Comparison of ENCODE assay signal across 9 mouse cellular contexts in the genomic region with DNA sequence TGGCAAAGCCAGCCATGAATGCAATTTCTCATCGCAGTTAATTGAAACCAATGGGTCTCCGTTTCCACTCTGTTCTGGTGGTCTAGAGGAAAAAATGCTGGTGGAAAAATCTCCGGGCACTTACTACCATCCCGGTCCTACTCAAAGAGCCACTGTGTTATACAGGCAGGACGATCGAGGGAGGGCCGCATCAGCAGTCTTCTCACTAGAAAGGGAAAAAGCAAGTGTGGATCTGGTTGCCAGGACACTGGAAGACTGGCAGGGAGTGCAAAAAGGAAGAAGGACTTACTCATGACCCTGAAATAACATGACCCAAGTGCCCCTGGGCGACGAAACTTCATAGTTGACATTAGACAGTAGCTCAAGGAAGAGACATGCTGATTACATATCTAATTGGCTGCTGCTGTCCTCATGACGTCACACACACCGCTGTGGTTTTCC.
A peak's percentile ranks its signal among the peaks of the same experiment; 100 is the strongest.
DNase-seq lines count a peak whose midpoint lies in the region; ATAC-seq and TF ChIP-seq lines count a peak whose summit lies in the region.
"Had no signal": no experiment of that assay in that cellular context is flagged by ENCODE, and none has a peak within 500 bp of the region (broad histone marks: within the 10 kb centered on the region; RNA-seq: fewer than 3 reads in every experiment).

No protein-coding gene starts in this region.

- peak; percentile 38; the same call in 1 of the 2 replicates for ATAC-seq in midbrain, postnatal 0 days (ENCODE audit: low FRiP score)
- ATAC-seq in midbrain, embryonic 11.5 days (ENCODE audit: low FRiP score): no peak
- peak; percentile 37; the same call in 1 of the 2 replicates for ATAC-seq in megakaryocyte progenitor cell, adult 5-6 weeks (replicated peaks; ENCODE audit: poor library complexity)

- H3K4me1 ChIP-seq in midbrain, postnatal 0 days (ENCODE audit: insufficient read depth, low read length): no peaks in the 10 kb centered on the region
- no peaks in the 10 kb centered on the region for H3K4me1 ChIP-seq in midbrain, embryonic 11.5 days (ENCODE audit: control insufficient read depth, insufficient read depth, low read length)
- H3K4me1 ChIP-seq: neural tube, embryonic 12.5 days had no signal

- no peak overlapping the region for H3K4me2 ChIP-seq in midbrain, postnatal 0 days (ENCODE audit: low read depth, low read length, poor library complexity, severe bottlenecking)
- H3K4me2 ChIP-seq in midbrain, embryonic 11.5 days: no peak overlapping the region
- H3K4me2 ChIP-seq: neural tube, embryonic 12.5 days had no signal

- H3K36me3 ChIP-seq in midbrain, postnatal 0 days (ENCODE audit: insufficient read depth, low read length): no peaks in the 10 kb centered on the region
- no peaks in the 10 kb centered on the region for H3K36me3 ChIP-seq in midbrain, embryonic 11.5 days (ENCODE audit: control insufficient read depth, insufficient read depth, low read length)
- H3K36me3 ChIP-seq: neural tube, embryonic 12.5 days had no signal

- TF ChIP-seq CTCF in midbrain, postnatal 0 days (IDR thresholded peaks at IDR 0.05): no peak

- WGBS in midbrain, postnatal 0 days: 71% methylated on average over 11 of the region's 11 CpGs
- WGBS in midbrain, embryonic 11.5 days: 81% methylated on average over 11 of the region's 11 CpGs

- H3K9me3 ChIP-seq in midbrain, postnatal 0 days (ENCODE audit: low read length): 0 out of 2 replicates have a peak, but pooled peaks cover 8% of the 10 kb centered on the region
- no peaks in the 10 kb centered on the region for H3K9me3 ChIP-seq in midbrain, embryonic 11.5 days (ENCODE audit: control insufficient read depth, low read length)
- H3K9me3 ChIP-seq: neural tube, embryonic 12.5 days had no signal

- H3K4me3 ChIP-seq in midbrain, postnatal 0 days (ENCODE audit: low read depth, low read length): no peak overlapping the region
- no peak overlapping the region for H3K4me3 ChIP-seq in midbrain, embryonic 11.5 days (ENCODE audit: low read depth, low read length)
- H3K4me3 ChIP-seq: neural tube, embryonic 12.5 days had no signal

- H3K27me3 ChIP-seq in midbrain, postnatal 0 days (ENCODE audit: insufficient read depth, low read length): no peaks in the 10 kb centered on the region
- H3K27me3 ChIP-seq in midbrain, embryonic 11.5 days (ENCODE audit: control insufficient read depth, insufficient read depth, low read length): no peaks in the 10 kb centered on the region
- H3K27me3 ChIP-seq: neural tube, embryonic 12.5 days had no signal

- peak; percentile 25 for DNase-seq in midbrain, postnatal 0 days (ENCODE audit: low spot score)
- DNase-seq in midbrain, embryonic 11.5 days (ENCODE audit: low spot score, missing footprints): no peak
- peak; percentile 49 for DNase-seq in heart, adult 8-10 months (ENCODE audit: low spot score)
- peak; percentile 43 for DNase-seq in kidney, postnatal 14 days
- no peak for DNase-seq in thymus, postnatal 36 days
- DNase-seq in spleen, postnatal 36 days (ENCODE audit: low spot score in 2 of 2): no peak
- DNase-seq in retina, embryonic 14.5 days (ENCODE audit: low spot score): no peak

- no peak overlapping the region for H3K9ac ChIP-seq in midbrain, postnatal 0 days (replicated peaks; ENCODE audit: low read length, poor library complexity, severe bottlenecking)
- H3K9ac ChIP-seq in midbrain, embryonic 11.5 days (ENCODE audit: low read length): no peak overlapping the region
- H3K9ac ChIP-seq: neural tube, embryonic 12.5 days had no signal

- H3K27ac ChIP-seq in midbrain, postnatal 0 days (ENCODE audit: low read depth, low read length): no peak overlapping the region
- H3K27ac ChIP-seq in midbrain, embryonic 11.5 days (ENCODE audit: low read depth, low read length): no peak overlapping the region
- H3K27ac ChIP-seq: neural tube, embryonic 12.5 days had no signal

Comparison
In these comparisons a context has a peak if more than half of its experiments do, and no peak if none do; other contexts are left out.
1. DNase-seq: peak in midbrain, postnatal 0 days (single experiment), heart, adult 8-10 months (single experiment) and kidney, postnatal 14 days (single experiment); none in midbrain, embryonic 11.5 days (single experiment), thymus, postnatal 36 days (0 of 2), spleen, postnatal 36 days (0 of 2) and retina, embryonic 14.5 days (single experiment).